Mouse (Mus musculus) ES-Bruce4 (cell line): ENCODE results near the gene Shank2.

Experiments used
- CTCF ChIP-seq: IDR thresholded peaks from one replicate; pipeline ENCODE4 v1.8.1; 2011; ENCODE audit warnings: low read depth, low read length
- EP300 ChIP-seq: IDR thresholded peaks from 2 replicates; pipeline ENCODE4 v1.6.1; 2011; ENCODE audit warnings: low read depth, low read length; ENCODE audit not compliant: insufficient read depth

DNA sequence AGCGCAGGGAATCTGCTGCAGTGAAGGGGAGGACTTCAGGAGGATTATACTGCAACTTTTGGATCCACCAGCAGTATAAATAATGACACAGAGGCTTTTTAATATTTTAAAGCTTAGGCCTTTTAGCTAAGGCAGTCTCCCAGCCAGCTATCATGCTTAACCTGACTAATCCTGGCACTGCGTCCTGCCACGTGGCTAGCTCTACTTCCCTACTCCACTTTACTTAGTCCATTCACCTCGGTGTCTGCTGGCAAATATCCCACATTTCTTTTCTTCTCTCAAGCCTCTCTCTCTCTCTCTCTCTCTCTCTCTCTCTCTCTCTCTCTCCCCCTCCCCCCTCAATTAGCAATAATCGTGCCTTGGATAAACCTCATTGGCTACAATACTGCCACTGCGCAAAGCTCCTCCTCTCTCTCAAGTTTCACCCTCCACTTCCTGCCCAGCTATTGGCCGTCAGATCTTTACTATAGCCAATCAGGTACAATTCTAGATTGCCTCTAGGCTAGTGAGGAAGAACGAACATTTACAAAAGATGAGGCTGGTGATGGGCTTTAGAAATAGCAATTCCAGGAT lies 253.0 kb downstream of the Shank2 start:
- TF ChIP-seq CTCF (no peak), EP300 (no peak)
